ENCODE assay signal across 8 mouse cellular contexts in the genomic region with DNA sequence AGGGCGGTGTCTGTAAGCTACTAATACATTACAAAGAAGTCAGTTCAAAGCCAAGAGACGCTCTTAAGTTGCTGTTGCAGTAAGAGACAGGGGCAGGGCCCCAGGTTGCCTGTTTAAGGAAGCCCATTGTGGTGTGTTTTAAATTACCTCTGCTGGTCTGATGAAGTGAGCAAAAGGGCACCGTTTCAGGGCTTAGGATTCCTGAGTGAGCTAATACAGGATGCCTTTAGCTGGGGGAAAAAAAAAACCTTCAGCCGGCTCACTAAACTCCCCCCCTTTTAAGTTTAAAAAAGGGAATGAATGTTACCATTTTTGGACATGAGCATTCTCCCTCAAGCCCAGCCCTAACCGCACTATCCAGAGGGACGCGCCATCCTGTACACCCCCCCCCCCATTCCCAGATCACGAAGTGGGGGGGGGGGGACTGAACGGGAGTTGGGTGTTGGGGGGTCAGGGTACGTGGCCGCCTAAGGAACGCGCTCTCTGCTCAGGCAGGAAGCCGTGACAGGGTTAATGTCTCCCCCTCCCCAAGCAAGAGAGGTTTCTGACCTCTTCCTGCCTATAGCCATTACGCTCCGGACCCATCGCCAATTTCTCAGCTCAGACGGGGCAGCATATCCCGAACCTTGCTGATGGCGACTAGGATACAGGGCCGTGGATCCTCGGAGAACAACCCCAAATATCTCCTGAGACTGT. TPM values are rescaled to one million over a fixed set of nuclear protein-coding genes. Genes with fewer than 3 reads are reported as not detected.
A peak's percentile ranks its signal among the peaks of the same experiment; 100 is the strongest.
DNase-seq lines count a peak whose midpoint lies in the region; ATAC-seq and TF ChIP-seq lines count a peak whose summit lies in the region.

No protein-coding gene starts in this region.

- TF ChIP-seq POLR2A in heart, adult 2 months (IDR thresholded peaks at IDR 0.05; ENCODE audit: insufficient read depth, low read depth, low read length), result no peak
- TF ChIP-seq POLR2A in thymus, adult 2 months (IDR thresholded peaks at IDR 0.05; ENCODE audit: control insufficient read depth, extremely low read depth, insufficient read depth, low read length, poor library complexity), result no peak

- peak overlapping the region; percentile 97 for H3K4me3 ChIP-seq in heart, adult 2 months
- H3K4me3 ChIP-seq in forebrain, embryonic 12.5 days (replicated peaks), result peak overlapping the region; percentile 76
- peak overlapping the region; percentile 54 to 65 for H3K4me3 ChIP-seq in liver, embryonic 14.5 days (ENCODE audit: insufficient read depth in 1 of 2, low read depth in 2 of 2, low read length in 2 of 2)
- H3K4me3 ChIP-seq in thymus, adult 2 months (ENCODE audit: control insufficient read depth, insufficient read depth, low read length), result peak overlapping the region; percentile 80

- H3K4me2 ChIP-seq in forebrain, embryonic 12.5 days, result peak overlapping the region; percentile 95
- peak overlapping the region; percentile 44 for H3K4me2 ChIP-seq in liver, embryonic 14.5 days (ENCODE audit: low read depth)

- H3K4me1 ChIP-seq in heart, adult 2 months (ENCODE audit: control insufficient read depth, insufficient read depth, low read length), result peaks cover 2% of the 10 kb centered on the region
- peaks cover 27% of the 10 kb centered on the region for H3K4me1 ChIP-seq in forebrain, embryonic 12.5 days
- H3K4me1 ChIP-seq in liver, embryonic 14.5 days (replicated peaks; ENCODE audit: control insufficient read depth in 2 of 2, insufficient read depth in 2 of 2, low read length in 1 of 2), result no peaks in the 10 kb centered on the region
- peaks cover 31% of the 10 kb centered on the region for H3K4me1 ChIP-seq in thymus, adult 2 months (replicated peaks; ENCODE audit: control insufficient read depth, insufficient read depth, low read length)

- no peaks in the 10 kb centered on the region for H3K36me3 ChIP-seq in heart, adult 2 months (ENCODE audit: control insufficient read depth, insufficient read depth, low read length)
- no peaks in the 10 kb centered on the region for H3K36me3 ChIP-seq in forebrain, embryonic 12.5 days (replicated peaks)
- no peaks in the 10 kb centered on the region for H3K36me3 ChIP-seq in liver, embryonic 14.5 days (replicated peaks; ENCODE audit: control insufficient read depth, insufficient read depth, low read depth)
- no peaks in the 10 kb centered on the region for H3K36me3 ChIP-seq in thymus, adult 2 months (ENCODE audit: control insufficient read depth, insufficient read depth, low read length)

- 5% methylated on average over 22 of the region's 22 CpGs for WGBS in heart, adult 2 months
- WGBS in forebrain, embryonic 12.5 days, result 2% methylated on average over 19 of the region's 22 CpGs
- 6% methylated on average over 22 of the region's 22 CpGs for WGBS in liver, embryonic 14.5 days (ENCODE audit: insufficient replicate concordance)
- WGBS in thymus, adult 2 months, result 2% methylated on average over 22 of the region's 22 CpGs

- H3K27ac ChIP-seq in heart, adult 2 months, result peak overlapping the region; percentile 82
- H3K27ac ChIP-seq in forebrain, embryonic 12.5 days, result peak overlapping the region; percentile 94
- no peak overlapping the region for H3K27ac ChIP-seq in liver, embryonic 14.5 days
- H3K27ac ChIP-seq in thymus, adult 2 months (ENCODE audit: control insufficient read depth, insufficient read depth, low read length), result peak overlapping the region; percentile 85

- TF ChIP-seq EP300 in heart, adult 2 months (IDR thresholded peaks at IDR 0.05; ENCODE audit: insufficient read depth, low read depth, low read length), result no peak
- TF ChIP-seq EP300 in liver, embryonic 14.5 days (IDR thresholded peaks at IDR 0.05; ENCODE audit: low read depth), result no peak

- no peak for DNase-seq in heart, adult 2 months
- DNase-seq in heart, adult 18-20 months, result no peak
- no peak for DNase-seq in liver, embryonic 14.5 days (ENCODE audit: low read depth in 3 of 3, low spot score in 3 of 3)
- peak; percentile 42 for DNase-seq in thymus, adult 2 months
- no peak for DNase-seq in layer of hippocampus, postnatal 36 days
- DNase-seq in frontal cortex, postnatal 14 days (ENCODE audit: low spot score in 2 of 2), result no peak

- ATAC-seq in CD4-positive, CD25-positive, alpha-beta regulatory T cell, adult 4 months, result peak; percentile 21
- 0 out of 2 replicates have a peak, but pooled peaks have one; percentile 0 for ATAC-seq in forebrain, embryonic 12.5 days (ENCODE audit: low FRiP score)
- ATAC-seq in liver, embryonic 14.5 days (ENCODE audit: insufficient read depth), result no peak

- peaks cover 4% of the 10 kb centered on the region for H3K79me2 ChIP-seq in heart, adult 2 months (replicated peaks; ENCODE audit: control insufficient read depth, insufficient read depth, low read length)

- no peak for TF ChIP-seq CTCF in heart, adult 2 months (IDR thresholded peaks at IDR 0.05)
- TF ChIP-seq CTCF in liver, embryonic 14.5 days (IDR thresholded peaks at IDR 0.05; ENCODE audit: low read depth), result no peak
- TF ChIP-seq CTCF in thymus, adult 2 months (IDR thresholded peaks at IDR 0.05; ENCODE audit: borderline replicate concordance, control insufficient read depth, extremely low read depth, insufficient read depth, low read length, poor library complexity), result no peak

- intact Hi-C loops in heart, adult 2 months (cut with DNase I), result loop anchor here (1.0 to 5.0 kb wide), 4 partner anchors 40 to 109 kb away; no protein-coding TSS in a partner anchor

- H3K9me3 ChIP-seq in forebrain, embryonic 12.5 days, result no peaks in the 10 kb centered on the region
- no peaks in the 10 kb centered on the region for H3K9me3 ChIP-seq in liver, embryonic 14.5 days (ENCODE audit: control insufficient read depth, low read length)

- H3K9ac ChIP-seq in heart, adult 2 months (ENCODE audit: low read depth, low read length), result peak overlapping the region; percentile 70
- H3K9ac ChIP-seq in forebrain, embryonic 12.5 days, result peak overlapping the region; percentile 86
- peak overlapping the region; percentile 23; the same call in 1 of the 2 replicates for H3K9ac ChIP-seq in liver, embryonic 14.5 days (replicated peaks)

- H3K27me3 ChIP-seq in heart, adult 2 months (ENCODE audit: control insufficient read depth, insufficient read depth, low read length), result no peaks in the 10 kb centered on the region
- peaks cover 11% of the 10 kb centered on the region; the same call in 1 of the 2 replicates for H3K27me3 ChIP-seq in forebrain, embryonic 12.5 days
- H3K27me3 ChIP-seq in liver, embryonic 14.5 days (ENCODE audit: control insufficient read depth, insufficient read depth, low read length), result peaks cover 40% of the 10 kb centered on the region
- no peaks in the 10 kb centered on the region for H3K27me3 ChIP-seq in thymus, adult 2 months (ENCODE audit: control insufficient read depth, insufficient read depth, low read length)

RNA-seq across cellular contexts. Expression of a gene that starts 1.5 kb away (rescaled TPM):
- 10 to 100 TPM; 30.6 to 31.7 TPM for total RNA-seq in heart, adult 2 months (2021)
- polyA plus RNA-seq in heart, adult 2 months (2012; rRNA removed), result 29.0 and 31.1 TPM in 2 replicates
- total RNA-seq in heart, adult 18-20 months (2021), result 10 to 100 TPM; 23.8 to 31.7 TPM
- polyA plus RNA-seq in CD4-positive, CD25-positive, alpha-beta regulatory T cell, adult 4 months (2017; shearing (Covaris generic)), result 10 to 100 TPM; 47.8 to 47.9 TPM
- polyA plus RNA-seq in forebrain, embryonic 12.5 days (2016; fragmentation: Nextera tagmentation; extraction: Ambion mirVana), result 18.5 and 21.9 TPM in 2 replicates
- 9.8 and 14.0 TPM in 2 replicates for polyA plus RNA-seq in liver, embryonic 14.5 days (2012; rRNA removed)
- polyA plus RNA-seq in liver, embryonic 14.5 days (2014; fragmentation: Nextera tagmentation; extraction: Ambion mirVana), result 5.6 and 6.9 TPM in 2 replicates
- 153 and 158 TPM in 2 replicates for polyA plus RNA-seq in thymus, adult 2 months (2012; rRNA removed)
- total RNA-seq in layer of hippocampus, postnatal 36 days (2021), result 100 to 1,000 TPM in 1 of 2 experiments, 10 to 100 TPM in 1; 97.5 to 106 TPM

Comparison
In these comparisons a context has a peak if more than half of its experiments do, and no peak if none do; other contexts are left out.
1. H3K9ac ChIP-seq: peak in every context shown above with its lines; median percentile 86 in forebrain, embryonic 12.5 days; 70 in heart, adult 2 months; 23 in liver, embryonic 14.5 days.